Mouse (Mus musculus) midbrain, embryonic 11.5 days (tissue): Measurements from ENCODE around the gene Ror2. TPM values are rescaled to one million over a fixed set of nuclear protein-coding genes. Genes with fewer than 3 reads are reported as not detected.

Source experiments
- ATAC-seq: fragments of 200-750 bp; cut with Nextera tagmentation; 2 replicates; pipeline ENCODE4 v1.8.0; 2017; ENCODE audit warnings: moderate TSS enrichment, moderate library complexity; ENCODE audit not compliant: low FRiP score
- DNase-seq: peaks from one replicate; pipeline ENCODE4 v3.0.0; 2015; ENCODE audit warnings: low spot score; ENCODE audit errors: missing footprints
- H3K27ac ChIP-seq: fragments of 300-500 bp; sonication (generic); 2 replicates; pipeline ENCODE4 v1.5.1; 2014; ENCODE audit warnings: low read depth, low read length
- H3K27me3 ChIP-seq: fragments of 300-500 bp; sonication (generic); 2 replicates; pipeline ENCODE4 v1.6.1; 2014; ENCODE audit warnings: mild to moderate bottlenecking, low read length, moderate library complexity, mixed read lengths; ENCODE audit not compliant: control insufficient read depth, insufficient read depth
- H3K36me3 ChIP-seq: fragments of 300-500 bp; sonication (generic); 2 replicates; pipeline ENCODE4 v1.6.1; 2014; ENCODE audit warnings: mild to moderate bottlenecking, low read length, moderate library complexity, mixed read lengths; ENCODE audit not compliant: control insufficient read depth, insufficient read depth
- H3K4me1 ChIP-seq: fragments of 300-500 bp; sonication (generic); 2 replicates; pipeline ENCODE4 v1.6.1; 2014; ENCODE audit warnings: low read length; ENCODE audit not compliant: control insufficient read depth, insufficient read depth
- H3K4me2 ChIP-seq: fragments of 300-500 bp; sonication (generic); 2 replicates; pipeline ENCODE4 v1.6.1; 2014; ENCODE audit warnings: mild to moderate bottlenecking, moderate library complexity
- H3K4me3 ChIP-seq: fragments of 300-500 bp; sonication (generic); 2 replicates; pipeline ENCODE4 v1.5.1; 2014; ENCODE audit warnings: low read depth, low read length
- H3K9ac ChIP-seq: fragments of 300-500 bp; sonication (generic); 2 replicates; pipeline ENCODE4 v1.6.1; 2014; ENCODE audit warnings: low read length
- H3K9me3 ChIP-seq: fragments of 300-500 bp; sonication (generic); 2 replicates; pipeline ENCODE4 v1.6.1; 2016; ENCODE audit warnings: low read length; ENCODE audit not compliant: control insufficient read depth
- WGBS: fragments of 180-500 bp; shearing (Covaris S2); extraction: QIAGEN DNeasy Blood & Tissue Kit; methylation state at CpG from one replicate; pipeline ENCODE4 v1.1.7; 2014; 5-methylcytosine and 5-hydroxymethylcytosine counted together
- polyA plus RNA-seq: library from polyadenylated mRNA; unstranded; fragments of >200 nt; fragmentation: Nextera tagmentation; extraction: Ambion mirVana; gene quantifications from 2 replicates; pipeline ENCODE4 v1.2.1, GENCODE M21; 2014

Gene Ror2
- polyA plus RNA-seq, 1 experiment from 2014 or later: 4.8 TPM

GRCm38 (mm10) chr13:53309661-53310160 lies 23.8 kb upstream of the Ror2 start:
- ATAC-seq (peak; percentile 80), DNase-seq (peak; percentile 93)
- Histone ChIP-seq H3K27ac (no peak overlapping the region; the same call in 1 of the 2 replicates), H3K4me3 (peak overlapping the region; percentile 24; the same call in 1 of the 2 replicates), H3K4me1 (0 out of 2 replicates have a peak, but pooled peaks cover 4% of the 10 kb centered on the region), H3K27me3 (no peaks in the 10 kb centered on the region), H3K36me3 (no peaks in the 10 kb centered on the region), H3K9me3 (no peaks in the 10 kb centered on the region), H3K4me2 (peak overlapping the region; percentile 42), H3K9ac (peak overlapping the region; percentile 62)
- WGBS: 3% methylated on average over 15 of the region's 15 CpGs

GRCm38 (mm10) chr13:53309148-53309547 lies 23.2 kb upstream of the Ror2 start:
- H3K4me3 ChIP-seq: no peak overlapping the region

GRCm38 (mm10) chr13:53306836-53307235 lies 20.9 kb upstream of the Ror2 start:
- Histone ChIP-seq H3K4me1 (0 out of 2 replicates have a peak, but pooled peaks cover 4% of the 10 kb centered on the region), H3K27me3 (no peaks in the 10 kb centered on the region), H3K4me3 (no peak overlapping the region), H3K36me3 (no peaks in the 10 kb centered on the region), H3K9ac (no peak overlapping the region), H3K4me2 (no peak overlapping the region), H3K27ac (no peak overlapping the region), H3K9me3 (no peaks in the 10 kb centered on the region)
- ATAC-seq (no peak), DNase-seq (peak; percentile 45)
- WGBS: 61% methylated on average over 5 of the region's 5 CpGs

More at GRCm38 (mm10) chr13:53309148-53309547, 23.2 kb upstream of the Ror2 start:
- DNase-seq (peak; percentile 92), ATAC-seq (no peak)
- H3K4me1 ChIP-seq: 0 out of 2 replicates have a peak, but pooled peaks cover 4% of the 10 kb centered on the region
- no peaks in the 10 kb centered on the region for H3K36me3 ChIP-seq
- H3K9ac ChIP-seq: peak overlapping the region; percentile 62
- no peaks in the 10 kb centered on the region for H3K9me3 ChIP-seq
- no peak overlapping the region; the same call in 1 of the 2 replicates for H3K27ac ChIP-seq
- peak overlapping the region; percentile 42; the same call in 1 of the 2 replicates for H3K4me2 ChIP-seq
- H3K27me3 ChIP-seq: no peaks in the 10 kb centered on the region
- WGBS: 56% methylated on average over 9 of the region's 9 CpGs

DNA sequence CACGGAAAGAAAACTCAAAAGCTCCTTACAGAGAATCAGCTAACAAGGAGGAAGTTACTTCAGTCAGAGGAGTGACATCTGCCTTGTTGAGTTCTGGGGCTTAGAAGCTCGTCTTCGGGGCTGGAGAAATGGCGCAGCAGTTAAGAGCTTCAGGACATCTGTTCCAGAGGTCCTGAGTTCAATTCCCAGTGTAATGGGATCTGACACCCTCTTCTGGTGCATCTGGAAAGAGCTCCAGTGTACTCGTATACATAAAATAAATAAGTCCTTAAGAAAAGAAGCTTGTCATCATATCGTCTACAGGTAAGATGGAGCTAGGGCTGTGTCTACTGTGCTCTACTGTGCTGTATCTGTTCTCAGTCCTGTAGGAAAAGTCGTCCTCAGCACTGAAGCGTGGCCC lies 19.3 kb upstream of the Ror2 start:
- 78% methylated on average over 8 of the region's 8 CpGs for WGBS
- ATAC-seq (no peak), DNase-seq (peak; percentile 64)
- H3K27ac ChIP-seq: no peak overlapping the region
- H3K36me3 ChIP-seq: no peaks in the 10 kb centered on the region
- 0 out of 2 replicates have a peak, but pooled peaks cover 4% of the 10 kb centered on the region for H3K4me1 ChIP-seq
- no peak overlapping the region for H3K4me3 ChIP-seq
- H3K9me3 ChIP-seq: no peaks in the 10 kb centered on the region
- H3K9ac ChIP-seq: no peak overlapping the region
- no peak overlapping the region for H3K4me2 ChIP-seq
- H3K27me3 ChIP-seq: no peaks in the 10 kb centered on the region

- H3K9ac ChIP-seq: no peak overlapping the region
- H3K36me3 ChIP-seq: no peaks in the 10 kb centered on the region
- no peak overlapping the region for H3K27ac ChIP-seq
- H3K9me3 ChIP-seq: no peaks in the 10 kb centered on the region
- 73% methylated on average over 10 of the region's 10 CpGs for WGBS
- no peak overlapping the region for H3K4me2 ChIP-seq
- H3K4me3 ChIP-seq: no peak overlapping the region
- no peaks in the 10 kb centered on the region for H3K4me1 ChIP-seq
- no peak for ATAC-seq
- DNase-seq: peak; percentile 73
- H3K27me3 ChIP-seq: no peaks in the 10 kb centered on the region
Measured at GRCm38 (mm10) chr13:53302688-53303087, 16.8 kb upstream of the Ror2 start.

- Histone ChIP-seq H3K4me1 (no peaks in the 10 kb centered on the region), H3K9me3 (no peaks in the 10 kb centered on the region), H3K4me2 (no peak overlapping the region), H3K27me3 (no peaks in the 10 kb centered on the region), H3K36me3 (no peaks in the 10 kb centered on the region), H3K4me3 (no peak overlapping the region), H3K9ac (no peak overlapping the region), H3K27ac (no peak overlapping the region)
- no peak for ATAC-seq
- DNase-seq: no peak
- WGBS: 86% methylated on average over 12 of the region's 12 CpGs
Measured at GRCm38 (mm10) chr13:53293065-53293464, 7.1 kb upstream of the Ror2 start.

GRCm38 (mm10) chr13:53292244-53292643 lies 6.3 kb upstream of the Ror2 start:
- WGBS: 33% methylated on average over 3 of the region's 3 CpGs

GRCm38 (mm10) chr13:53285261-53285755 lies 616 bp downstream of the Ror2 start:
- peak; percentile 96 for DNase-seq
- Histone ChIP-seq H3K36me3 (no peaks in the 10 kb centered on the region), H3K9ac (peak overlapping the region; percentile 62), H3K4me2 (peak overlapping the region; percentile 66), H3K27ac (no peak overlapping the region), H3K4me3 (peak overlapping the region; percentile 45), H3K27me3 (peaks cover 22% of the 10 kb centered on the region), H3K9me3 (no peaks in the 10 kb centered on the region), H3K4me1 (peaks cover 3% of the 10 kb centered on the region; the same call in 1 of the 2 replicates)
- under 1% methylated on average over 35 of the region's 35 CpGs for WGBS
- ATAC-seq: no peak

More at GRCm38 (mm10) chr13:53292244-53292643, 6.3 kb upstream of the Ror2 start:
- no peaks in the 10 kb centered on the region for H3K36me3 ChIP-seq
- H3K4me2 ChIP-seq: no peak overlapping the region
- DNase-seq: no peak
- no peak overlapping the region for H3K4me3 ChIP-seq
- H3K27me3 ChIP-seq: no peaks in the 10 kb centered on the region
- no peak for ATAC-seq
- no peaks in the 10 kb centered on the region for H3K9me3 ChIP-seq
- no peak overlapping the region for H3K27ac ChIP-seq
- H3K4me1 ChIP-seq: no peaks in the 10 kb centered on the region
- no peak overlapping the region for H3K9ac ChIP-seq

GRCm38 (mm10) chr13:53284740-53285191 lies 1.2 kb downstream of the Ror2 start:
- Histone ChIP-seq H3K9ac (peak overlapping the region; percentile 62), H3K27ac (no peak overlapping the region), H3K9me3 (no peaks in the 10 kb centered on the region), H3K4me2 (peak overlapping the region; percentile 66), H3K27me3 (peaks cover 22% of the 10 kb centered on the region), H3K4me1 (peaks cover 3% of the 10 kb centered on the region; the same call in 1 of the 2 replicates), H3K4me3 (peak overlapping the region; percentile 45), H3K36me3 (no peaks in the 10 kb centered on the region)
- WGBS: 3% methylated on average over 17 of the region's 17 CpGs
- no peak for ATAC-seq
- peak; percentile 94 for DNase-seq
